Mouse (Mus musculus): ENCODE data around the gene Insl3.
"Not testable (repeated sequence)": the region's sequence is repeated elsewhere in the genome, so short reads cannot be mapped to it uniquely, and the experiment has no call there.

The Insl3 gene

DNA sequence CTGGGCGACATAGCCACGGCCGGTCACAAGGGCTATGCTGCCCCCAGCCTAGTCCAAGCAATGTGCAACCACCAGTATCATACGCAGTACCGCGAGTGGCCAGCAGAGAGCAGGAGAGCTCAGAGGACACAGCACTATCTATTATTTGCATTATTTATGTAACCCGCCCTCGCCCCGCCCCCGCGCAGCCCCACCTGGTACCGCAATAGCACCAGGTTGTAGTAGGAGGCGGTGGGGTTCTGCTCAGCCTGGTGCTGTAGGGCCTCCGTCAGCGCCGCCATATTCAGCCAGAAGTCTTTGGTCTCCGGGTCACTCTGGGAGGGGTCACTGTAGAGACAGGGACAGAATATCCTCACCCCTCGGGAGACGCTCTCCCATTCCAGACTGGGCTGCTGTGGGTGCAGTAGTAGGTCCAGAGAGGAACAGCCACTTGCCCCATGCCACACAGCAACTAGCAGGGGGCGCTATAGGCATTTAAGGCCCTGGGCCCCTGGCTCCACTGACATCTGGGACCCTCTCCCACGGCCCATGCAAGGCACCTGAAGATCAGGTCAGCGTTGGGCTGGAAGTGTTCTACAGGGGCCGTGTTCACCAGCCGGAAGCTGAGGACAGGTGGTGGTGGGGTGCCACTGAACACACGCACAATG, 20.9 kb downstream of the Insl3 start:
- peak; percentile 79 for DNase-seq (ENCODE audit: low spot score)

DNA sequence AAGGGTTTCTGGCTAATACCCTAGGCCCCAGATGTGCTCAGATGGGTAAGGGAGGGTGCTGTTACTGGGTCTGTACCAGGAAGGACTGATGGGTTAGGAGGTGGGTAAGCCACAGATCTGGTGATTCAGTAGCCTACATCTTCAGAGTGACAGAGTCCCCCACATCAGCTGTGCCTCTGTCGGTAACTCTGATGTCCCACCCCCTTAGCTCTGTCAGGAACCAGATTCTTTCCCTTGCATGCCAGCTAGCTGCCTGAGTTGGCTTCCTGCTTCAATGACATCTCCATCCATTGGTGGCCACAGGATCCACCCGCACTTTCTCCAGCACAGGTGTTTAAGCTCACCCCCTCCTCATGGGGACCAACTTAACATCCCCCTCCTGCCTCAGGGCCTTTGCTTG, 22.6 kb downstream of the Insl3 start:
- DNase-seq (ENCODE audit: low spot score): no peak

DNA sequence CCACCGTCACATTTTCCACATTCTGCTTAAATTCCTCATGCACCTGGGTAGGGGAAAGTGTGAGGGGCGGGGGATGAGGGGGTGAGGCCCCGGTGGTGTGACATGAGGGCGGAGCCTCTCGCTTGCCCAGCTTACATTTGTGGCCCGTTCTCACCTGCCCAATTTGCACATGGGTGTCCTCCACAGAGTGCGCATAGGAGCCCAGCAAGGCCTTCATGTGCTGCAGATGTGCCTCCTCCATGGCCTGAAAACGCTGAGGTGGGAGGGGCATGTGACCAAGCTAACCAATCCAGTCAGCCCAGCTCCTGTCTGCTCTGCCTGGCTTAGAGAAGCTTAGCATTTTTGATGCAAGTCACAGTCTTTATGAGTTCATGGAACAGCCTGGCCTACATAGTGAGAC, 26.5 kb downstream of the Insl3 start:
- DNase-seq (ENCODE audit: low spot score): no peak

DNA sequence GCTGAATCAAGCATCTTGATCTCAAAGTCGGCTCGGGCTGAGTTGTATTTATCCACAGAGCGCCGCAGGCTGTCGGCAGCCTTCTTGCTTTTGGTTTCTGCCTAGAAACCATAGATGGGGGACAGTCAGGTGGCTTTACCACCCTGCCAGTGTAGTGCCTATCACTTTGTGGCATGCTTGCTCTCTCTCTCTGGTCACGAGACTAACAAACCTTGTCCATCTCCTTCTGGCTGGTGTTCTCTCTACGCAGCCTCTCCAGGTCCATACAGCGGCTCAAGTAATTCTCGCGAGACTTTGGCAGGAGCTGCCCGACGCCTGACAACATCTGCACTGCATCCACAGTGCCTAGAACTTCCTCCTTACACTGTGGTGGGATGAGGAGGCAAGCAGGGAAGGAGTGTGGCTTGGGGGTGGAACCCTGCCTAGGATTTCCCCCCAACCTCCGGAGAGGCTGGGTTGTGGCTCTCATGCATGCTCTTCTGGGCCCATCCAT, 27.6 kb downstream of the Insl3 start:
- no peak for DNase-seq (ENCODE audit: low spot score)

DNA sequence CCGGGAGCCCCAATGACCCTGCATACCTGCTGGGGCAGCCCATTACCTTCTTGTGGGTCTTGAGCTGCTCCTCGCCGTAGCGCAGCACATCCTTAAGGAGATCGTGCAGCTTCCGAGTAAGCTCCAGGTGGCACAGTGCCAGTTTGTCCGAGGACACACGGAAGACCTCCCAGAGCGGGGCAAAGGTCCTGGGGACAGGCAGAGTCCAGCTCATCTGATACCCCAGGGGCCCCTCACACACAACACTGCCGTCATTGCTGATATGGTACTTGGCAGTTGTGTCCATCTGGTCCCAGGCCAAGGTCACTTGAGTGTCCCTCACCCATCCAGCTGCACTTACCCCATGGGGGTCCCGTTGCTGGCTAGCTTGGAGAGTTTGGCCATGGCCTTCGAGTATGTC, 28.1 kb downstream of the Insl3 start:
- no peak for DNase-seq (ENCODE audit: low spot score)

GRCm38 (mm10) chr8:71718252-71718651, 29.2 kb downstream of the Insl3 start:
- no peak for DNase-seq (ENCODE audit: low spot score)

DNA sequence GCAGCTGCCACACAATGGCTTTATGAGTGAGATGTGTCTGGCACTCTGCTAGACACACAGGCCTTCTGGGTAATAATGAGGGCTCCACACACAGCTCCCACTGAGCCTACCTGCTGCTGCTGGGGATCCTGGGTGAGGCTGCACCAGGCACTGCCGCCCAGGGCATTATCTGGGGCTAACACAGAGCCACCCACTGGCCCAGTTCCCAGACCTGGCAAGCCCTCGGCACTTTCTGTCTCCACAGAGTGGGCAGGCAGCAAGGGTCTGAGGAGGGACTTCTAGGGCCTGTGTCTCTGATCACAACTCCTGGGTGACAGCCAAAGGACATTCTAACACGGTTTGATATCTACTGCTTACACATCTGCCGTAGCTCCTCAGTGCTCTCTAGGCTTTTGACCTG, 30.2 kb downstream of the Insl3 start:
- no peak for DNase-seq (ENCODE audit: low spot score)

DNA sequence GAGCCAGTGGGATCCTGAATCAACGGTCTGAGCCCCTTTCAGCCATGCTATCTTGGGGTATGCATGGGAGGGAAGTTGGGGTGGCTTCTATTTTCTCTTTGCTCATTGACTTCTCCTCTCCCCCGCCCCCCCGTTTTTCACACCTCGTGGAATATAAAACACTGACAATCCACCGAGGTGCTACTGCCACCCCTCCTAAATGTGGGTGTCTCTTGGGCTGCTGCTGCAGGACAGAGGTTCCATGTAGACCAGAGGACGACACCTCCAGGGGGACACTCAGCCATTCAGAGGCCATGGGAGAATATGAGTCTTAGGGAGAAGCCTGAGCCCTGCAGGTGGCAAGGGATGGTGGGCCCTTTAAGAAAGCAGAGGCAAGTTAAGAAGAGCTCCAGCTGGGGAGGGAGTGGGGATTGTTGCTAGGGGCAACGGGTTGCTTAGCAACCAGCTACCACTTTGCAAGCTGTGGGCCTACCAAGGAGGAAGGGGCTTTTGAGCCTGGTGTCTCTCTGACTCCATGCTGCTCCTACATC, 31.0 kb downstream of the Insl3 start:
- DNase-seq (ENCODE audit: low spot score): no peak

GRCm38 (mm10) chr8:71723047-71723551, 34.1 kb downstream of the Insl3 start:
- DNase-seq (ENCODE audit: low spot score): peak; percentile 39

DNA sequence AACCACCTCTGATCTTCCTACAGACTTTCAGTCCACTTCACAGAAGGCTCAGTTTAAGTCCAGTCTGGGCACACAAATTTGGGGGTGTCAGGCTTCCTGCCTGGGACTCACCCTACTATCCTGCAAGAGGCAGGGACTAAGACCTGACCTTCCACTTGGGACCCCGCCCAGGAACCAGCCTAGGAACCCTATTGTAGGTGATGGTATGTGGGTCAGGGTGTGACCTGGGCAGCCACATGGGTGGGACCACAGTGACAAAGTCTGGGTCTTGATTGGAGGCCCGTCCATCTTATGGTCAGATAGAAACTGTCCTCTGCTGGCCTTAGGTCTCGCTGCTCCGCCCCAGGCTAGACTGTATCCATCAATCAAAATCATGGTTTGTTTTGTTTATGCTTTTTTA, 35.4 kb downstream of the Insl3 start:
- no peak for DNase-seq (ENCODE audit: low spot score)

DNA sequence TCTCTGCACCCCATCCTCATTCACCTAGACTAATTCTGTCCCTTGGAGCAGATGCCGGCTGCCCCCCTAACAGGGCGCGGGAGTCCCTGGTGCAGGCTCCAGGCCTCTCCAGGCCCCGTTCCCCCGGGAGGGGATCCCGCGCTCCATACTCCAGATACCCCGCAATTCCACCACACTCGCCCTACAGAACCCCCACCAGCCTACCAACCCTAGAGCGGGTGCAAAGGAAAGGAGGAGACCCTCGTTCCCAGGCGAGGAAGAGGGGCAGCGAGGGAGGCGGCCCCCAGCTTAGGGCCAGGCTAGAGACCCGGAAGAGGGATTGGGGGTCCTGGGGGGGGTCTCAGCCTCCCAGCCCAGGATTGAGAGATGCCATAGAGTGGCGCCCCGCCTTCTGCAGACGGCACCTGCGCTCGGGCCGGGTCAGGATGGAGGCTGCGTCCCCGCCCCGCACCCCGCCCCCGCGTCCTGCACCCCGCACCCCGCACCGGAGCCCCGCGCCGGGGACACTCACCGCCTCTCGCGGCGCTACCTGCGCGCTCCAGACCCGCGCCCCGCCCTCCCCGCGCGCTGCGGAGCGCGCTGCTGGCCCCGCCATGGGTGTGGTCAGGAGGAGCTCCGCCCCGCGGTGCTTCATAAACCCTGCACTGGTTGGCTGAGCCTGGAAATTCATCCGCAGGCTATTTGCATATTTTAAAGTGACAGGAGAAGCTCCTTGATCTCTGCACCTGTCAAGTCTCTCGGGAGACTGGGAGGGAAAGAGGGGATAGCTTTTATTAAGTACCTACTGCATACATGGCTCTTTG, 36.3 kb downstream of the Insl3 start, which contains the start of gene Fcho1:
Gene Fcho1 (minus strand): TSS at position 595 of the 803 bp plus-strand sequence.
- DNase-seq (ENCODE audit: low spot score): peak; percentile 77

DNA sequence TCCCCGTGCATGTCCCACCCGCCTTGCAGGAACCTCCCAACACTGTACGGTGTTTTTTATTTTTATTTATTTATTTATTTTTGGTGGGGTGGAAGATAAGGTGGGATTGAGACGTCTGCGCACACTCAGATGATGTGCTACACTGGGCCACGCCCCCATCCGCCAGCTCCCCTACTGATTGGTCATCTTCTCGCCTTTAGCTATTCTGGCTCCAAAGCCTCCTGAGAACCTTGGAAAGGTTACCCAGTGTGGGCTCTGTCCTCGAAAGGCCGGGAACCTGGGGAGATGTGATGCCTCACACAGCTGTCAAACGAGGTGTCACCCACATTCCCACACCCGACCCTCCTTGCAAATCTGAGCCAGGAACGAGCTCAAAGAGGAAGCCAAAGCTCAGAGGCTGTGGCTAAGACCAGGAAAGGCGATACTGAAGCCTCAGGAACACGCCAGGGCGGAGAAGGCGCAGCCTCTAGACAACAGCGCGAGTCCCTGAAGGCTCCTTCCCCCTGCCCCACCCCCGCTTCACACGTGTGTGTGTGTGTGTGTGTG, 39.3 kb downstream of the Insl3 start:
- DNase-seq (ENCODE audit: low spot score): no peak

DNA sequence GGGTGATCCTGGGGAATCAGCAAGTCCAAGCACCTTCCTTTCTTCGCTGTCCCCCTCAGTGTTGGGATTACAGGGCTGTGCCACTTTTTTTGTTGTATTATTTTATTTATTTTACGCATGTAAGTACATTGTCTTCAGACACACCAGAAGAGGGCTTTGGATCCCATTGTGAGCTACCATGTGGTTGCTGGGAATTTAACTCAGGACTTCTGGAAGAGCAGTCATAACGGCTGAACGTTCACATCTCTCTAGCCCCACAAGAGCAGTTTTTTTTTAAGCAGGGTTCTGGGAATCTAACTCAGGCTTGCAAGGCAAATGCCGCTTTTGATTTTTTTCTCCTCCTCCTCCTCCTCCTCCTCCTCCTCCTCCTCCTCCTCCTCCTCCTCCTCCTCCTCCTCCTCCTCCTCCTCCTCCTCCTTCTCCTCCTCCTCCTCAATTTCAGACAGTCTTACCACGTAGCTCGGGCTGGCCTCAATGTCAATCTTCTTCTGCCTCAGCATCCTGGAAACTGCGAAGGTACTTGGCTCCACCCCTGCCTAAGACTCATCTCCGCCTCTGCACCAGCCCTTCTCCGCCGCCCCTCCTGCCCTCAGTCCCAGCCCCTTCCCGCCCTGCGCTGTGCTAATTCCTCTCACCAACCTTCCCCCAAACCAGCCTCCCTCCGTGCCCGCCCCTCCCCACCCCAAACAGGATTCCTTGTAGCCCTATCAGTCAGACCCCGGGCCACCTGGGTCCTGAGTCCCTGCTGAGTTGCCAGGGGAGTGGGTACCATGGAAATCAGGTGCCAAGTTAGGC, 40.0 kb downstream of the Insl3 start:
- no peak for DNase-seq (ENCODE audit: low spot score)

DNA sequence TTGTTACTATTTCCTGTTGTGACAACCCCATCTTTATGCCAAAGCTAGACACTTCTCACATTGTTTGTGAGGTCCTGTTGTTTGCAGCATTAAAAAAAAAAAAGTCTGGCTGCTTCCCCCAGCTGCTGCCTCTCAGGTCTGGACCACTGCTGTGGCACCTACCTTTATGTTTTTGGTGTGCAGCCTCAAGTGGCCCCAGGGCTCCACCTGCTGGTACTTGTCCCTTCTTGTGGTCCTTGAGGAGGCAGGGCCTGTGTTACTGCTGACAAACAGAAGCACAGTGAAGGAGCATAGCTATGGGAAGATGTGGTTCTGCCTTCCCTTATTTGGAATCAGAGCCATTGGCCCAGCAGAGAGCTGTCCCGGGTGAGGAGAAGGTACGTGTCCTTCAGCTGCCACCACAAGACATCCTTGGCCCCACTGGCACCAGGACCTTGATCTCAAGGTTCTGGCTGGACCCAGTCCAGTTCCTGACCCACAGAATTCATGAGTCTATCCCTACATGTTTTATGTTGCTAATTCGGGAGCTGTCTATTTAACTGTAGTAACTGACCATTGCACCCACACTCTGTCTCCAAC, 42.7 kb downstream of the Insl3 start:
- DNase-seq (ENCODE audit: low spot score): peak; percentile 52

GRCm38 (mm10) chr8:71738316-71738715, 49.3 kb downstream of the Insl3 start:
- DNase-seq (ENCODE audit: low spot score): not testable (repeated sequence)
